Mouse (Mus musculus): ENCODE measurements around the gene Astn2.
"Not testable (repeated sequence)": the region's sequence is repeated elsewhere in the genome, so short reads cannot be mapped to it uniquely, and the experiment has no call there.

The Astn2 gene

GRCm38 (mm10) chr4:65744788-65745187 lies 659.6 kb downstream of the Astn2 start:
- DNase-seq (ENCODE audit: low spot score) = no peak

- DNase-seq (ENCODE audit: low spot score) = no peak
These were observed 660.3 kb downstream of the Astn2 start for GRCm38 (mm10) chr4:65744088-65744610.

- DNase-seq (ENCODE audit: low spot score) = no peak
These were observed 661.2 kb downstream of the Astn2 start for GRCm38 (mm10) chr4:65743160-65743691.

GRCm38 (mm10) chr4:65724414-65724813 lies 680.0 kb downstream of the Astn2 start:
- no peak for DNase-seq (ENCODE audit: low spot score)

- DNase-seq (ENCODE audit: low spot score) = no peak
These were observed 684.8 kb downstream of the Astn2 start for GRCm38 (mm10) chr4:65719610-65720009.

- no peak for DNase-seq (ENCODE audit: low spot score)
These were observed 686.5 kb downstream of the Astn2 start for GRCm38 (mm10) chr4:65717899-65718298.

- DNase-seq (ENCODE audit: low spot score) = no peak
These were observed 688.3 kb downstream of the Astn2 start for GRCm38 (mm10) chr4:65716086-65716485.

GRCm38 (mm10) chr4:65711678-65712077 lies 692.7 kb downstream of the Astn2 start:
- no peak for DNase-seq (ENCODE audit: low spot score)

GRCm38 (mm10) chr4:65710623-65711022 lies 693.8 kb downstream of the Astn2 start:
- DNase-seq (ENCODE audit: low spot score) = no peak

- DNase-seq (ENCODE audit: low spot score) = no peak
These were observed 702.6 kb downstream of the Astn2 start for GRCm38 (mm10) chr4:65701848-65702247.

- no peak for DNase-seq (ENCODE audit: low spot score)
These were observed 704.6 kb downstream of the Astn2 start for GRCm38 (mm10) chr4:65699743-65700361.

GRCm38 (mm10) chr4:65695241-65695640 lies 709.2 kb downstream of the Astn2 start:
- DNase-seq (ENCODE audit: low spot score) = no peak

GRCm38 (mm10) chr4:65694011-65694410 lies 710.4 kb downstream of the Astn2 start:
- no peak for DNase-seq (ENCODE audit: low spot score)

- no peak for DNase-seq (ENCODE audit: low spot score)
These were observed 717.2 kb downstream of the Astn2 start for GRCm38 (mm10) chr4:65687006-65687723.

GRCm38 (mm10) chr4:65686258-65687005 lies 718.0 kb downstream of the Astn2 start:
- no peak for DNase-seq (ENCODE audit: low spot score)

GRCm38 (mm10) chr4:65684401-65684800 lies 720.0 kb downstream of the Astn2 start:
- no peak for DNase-seq (ENCODE audit: low spot score)

GRCm38 (mm10) chr4:65679786-65680185 lies 724.6 kb downstream of the Astn2 start:
- DNase-seq (ENCODE audit: low spot score) = not testable (repeated sequence)

- DNase-seq (ENCODE audit: low spot score) = no peak
These were observed 725.5 kb downstream of the Astn2 start for GRCm38 (mm10) chr4:65678929-65679328.

GRCm38 (mm10) chr4:65678495-65678894 lies 725.9 kb downstream of the Astn2 start:
- DNase-seq (ENCODE audit: low spot score) = no peak

- no peak for DNase-seq (ENCODE audit: low spot score)
These were observed 730.0 kb downstream of the Astn2 start for GRCm38 (mm10) chr4:65674267-65674978.

GRCm38 (mm10) chr4:65673418-65673933 lies 730.9 kb downstream of the Astn2 start:
- no peak for DNase-seq (ENCODE audit: low spot score)

GRCm38 (mm10) chr4:65672294-65672693 lies 732.1 kb downstream of the Astn2 start:
- DNase-seq (ENCODE audit: low spot score) = no peak
